Comparison of ENCODE assay signal across 1 mouse cellular context in the genomic region with DNA sequence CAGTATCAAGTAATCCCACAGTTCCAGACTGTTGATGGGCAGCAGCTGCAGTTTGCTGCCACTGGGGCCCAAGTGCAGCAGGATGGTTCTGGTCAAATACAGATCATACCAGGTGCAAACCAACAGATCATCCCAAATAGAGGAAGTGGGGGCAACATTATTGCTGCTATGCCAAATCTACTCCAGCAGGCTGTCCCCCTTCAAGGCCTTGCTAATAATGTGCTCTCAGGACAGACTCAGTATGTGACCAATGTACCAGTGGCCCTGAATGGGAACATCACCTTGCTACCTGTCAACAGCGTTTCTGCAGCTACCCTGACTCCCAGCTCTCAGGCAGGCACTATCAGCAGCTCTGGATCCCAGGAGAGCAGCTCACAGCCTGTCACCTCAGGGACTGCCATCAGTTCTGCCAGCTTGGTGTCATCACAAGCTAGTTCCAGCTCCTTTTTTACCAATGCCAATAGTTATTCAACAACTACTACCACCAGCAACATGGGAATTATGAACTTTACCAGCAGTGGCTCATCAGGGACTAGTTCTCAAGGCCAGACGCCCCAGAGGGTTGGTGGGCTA.
TF ChIP-seq lines count a peak whose summit lies in the region.

No protein-coding gene starts in this region.

TF ChIP-seq in myocyte, 11 proteins besides CTCF, POLR2A, EP300 and RAD21:
- TF ChIP-seq SRF (IDR thresholded peaks at IDR 0.05; ENCODE audit: control insufficient read depth, insufficient read length, low read depth) (no peak), REST (IDR thresholded peaks at IDR 0.05; ENCODE audit: insufficient read depth, insufficient read length) (no peak), MYOG (IDR thresholded peaks at IDR 0.05; ENCODE audit: control insufficient read depth in 1 of 3, insufficient read depth in 1 of 3, insufficient read length in 2 of 3, low read depth in 2 of 3) (no peak), E2F4 (IDR thresholded peaks at IDR 0.05; ENCODE audit: insufficient read depth) (no peak), USF1 (IDR thresholded peaks at IDR 0.05; ENCODE audit: low read depth) (no peak), TCF12 (IDR thresholded peaks at IDR 0.05; ENCODE audit: insufficient read depth, poor library complexity, severe bottlenecking) (no peak), CEBPB (IDR thresholded peaks at IDR 0.05; ENCODE audit: insufficient read depth, poor library complexity, severe bottlenecking) (no peak), POLR2AphosphoS2 (IDR thresholded peaks at IDR 0.05; ENCODE audit: insufficient read length, low read depth) (no peak), MYOD1 (IDR thresholded peaks at IDR 0.05; ENCODE audit: control insufficient read depth in 1 of 3, insufficient read length in 2 of 3, low read depth in 2 of 3) (no peak), TCF3 (IDR thresholded peaks at IDR 0.05; ENCODE audit: insufficient read length, low read depth) (no peak), MAX (IDR thresholded peaks at IDR 0.05; ENCODE audit: low read depth) (no peak)
TF ChIP-seq in myocyte: peak in this region for 0.
